Mouse (Mus musculus): ENCODE measurements around the gene Abi3bp. TPM values are rescaled to one million over a fixed set of nuclear protein-coding genes. Genes with fewer than 3 reads are reported as not detected.
A peak's percentile ranks its signal among the peaks of the same experiment; 100 is the strongest.

Abi3bp gene
- total RNA-seq, 2 experiments from 2014 or later: 10.3 to 20.0 TPM

- TF ChIP-seq CTCF (IDR thresholded peaks at IDR 0.05): no peak; the same call in 1 of the 2 replicates
- no peak overlapping the region for H3K4me3 ChIP-seq
- no peak for DNase-seq (ENCODE audit: extremely low spot score in 1 of 2, low spot score in 2 of 2)
- no peak overlapping the region for H3K27ac ChIP-seq
- intact Hi-C loops (cut with DNase I): no loop called here
Observed at GRCm38 (mm10) chr16:56705731-56706130, 228.1 kb downstream of the Abi3bp start.

GRCm38 (mm10) chr16:56710071-56710470, 232.4 kb downstream of the Abi3bp start:
- Histone ChIP-seq H3K4me3 (no peak overlapping the region), H3K27ac (no peak overlapping the region)
- intact Hi-C loops (cut with DNase I): no loop called here
- no peak for TF ChIP-seq CTCF (IDR thresholded peaks at IDR 0.05)
- no peak for DNase-seq (ENCODE audit: extremely low spot score in 1 of 2, low spot score in 2 of 2)

- Histone ChIP-seq H3K4me3 (no peak overlapping the region), H3K27ac (no peak overlapping the region)
- DNase-seq (ENCODE audit: extremely low spot score in 1 of 2, low spot score in 2 of 2): no peak
- intact Hi-C loops (cut with DNase I): no loop called here
- no peak for TF ChIP-seq CTCF (IDR thresholded peaks at IDR 0.05)
Observed at GRCm38 (mm10) chr16:56715608-56716007, 237.9 kb downstream of the Abi3bp start.

GRCm38 (mm10) chr16:56716557-56717179, 239.0 kb downstream of the Abi3bp start:
- peak overlapping the region; percentile 91 for H3K4me3 ChIP-seq

GRCm38 (mm10) chr16:56717224-56718200, 239.8 kb downstream of the Abi3bp start, which contains the start of gene Tfg:
TSS of gene Tfg (minus strand) at chr16:56717450.
- H3K27ac ChIP-seq: peak within 1 kb of the TSS; percentile 95
- peak within 1 kb of the TSS; percentile 91 for H3K4me3 ChIP-seq
- TF ChIP-seq CTCF (IDR thresholded peaks at IDR 0.05): no peak
- peak; percentile 97 to 99 for DNase-seq (ENCODE audit: extremely low spot score in 1 of 2, low spot score in 2 of 2)
- intact Hi-C loops (cut with DNase I): loop anchor here (1.0 kb wide), 1 partner anchor 404 kb away; the partner anchor contains the start of gene Tomm70a

More at GRCm38 (mm10) chr16:56716557-56717179, 239.0 kb downstream of the Abi3bp start:
- intact Hi-C loops (cut with DNase I): loop anchor here (1.0 kb wide), 1 partner anchor 405 kb away; the partner anchor contains the start of gene Tomm70a
- peak overlapping the region; percentile 95 for H3K27ac ChIP-seq
- DNase-seq (ENCODE audit: extremely low spot score in 1 of 2, low spot score in 2 of 2): peak in 1 of 2 experiments; percentile 14
- no peak for TF ChIP-seq CTCF (IDR thresholded peaks at IDR 0.05)

GRCm38 (mm10) chr16:56719031-56719430, 241.4 kb downstream of the Abi3bp start:
- intact Hi-C loops (cut with DNase I): no loop called here
- H3K27ac ChIP-seq: no peak overlapping the region
- no peak for DNase-seq (ENCODE audit: extremely low spot score in 1 of 2, low spot score in 2 of 2)
- no peak overlapping the region for H3K4me3 ChIP-seq
- TF ChIP-seq CTCF (IDR thresholded peaks at IDR 0.05): no peak

- DNase-seq (ENCODE audit: extremely low spot score in 1 of 2, low spot score in 2 of 2): no peak
- no peak for TF ChIP-seq CTCF (IDR thresholded peaks at IDR 0.05)
- no peak overlapping the region for H3K27ac ChIP-seq
- intact Hi-C loops (cut with DNase I): no loop called here
- H3K4me3 ChIP-seq: no peak overlapping the region
Observed at GRCm38 (mm10) chr16:56722357-56722756, 244.7 kb downstream of the Abi3bp start.

GRCm38 (mm10) chr16:56724927-56725326, 247.2 kb downstream of the Abi3bp start:
- Histone ChIP-seq H3K4me3 (no peak overlapping the region), H3K27ac (no peak overlapping the region)
- no peak for DNase-seq (ENCODE audit: extremely low spot score in 1 of 2, low spot score in 2 of 2)
- no peak for TF ChIP-seq CTCF (IDR thresholded peaks at IDR 0.05)
- intact Hi-C loops (cut with DNase I): no loop called here

- Histone ChIP-seq H3K4me3 (no peak overlapping the region), H3K27ac (no peak overlapping the region)
- intact Hi-C loops (cut with DNase I): no loop called here
- no peak for DNase-seq (ENCODE audit: extremely low spot score in 1 of 2, low spot score in 2 of 2)
- TF ChIP-seq CTCF (IDR thresholded peaks at IDR 0.05): no peak
Observed at GRCm38 (mm10) chr16:56729060-56729459, 251.4 kb downstream of the Abi3bp start.

Other genes with a start within 250 kb of the Abi3bp start
- gene Tfg, start 239.6 kb downstream of the Abi3bp start, total RNA-seq (2021): 10 to 100 TPM; 50.0 to 55.7 TPM

All from left cerebral cortex, adult 2 months (tissue).